Mouse (Mus musculus) erythroblast, adult 5-6 weeks (primary cell): ENCODE measurements around the gene Hsd17b11. TPM values are rescaled to one million over a fixed set of nuclear protein-coding genes. Genes with fewer than 3 reads are reported as not detected.
"Not testable (repeated sequence)": the region's sequence is repeated elsewhere in the genome, so short reads cannot be mapped to it uniquely, and the experiment has no call there.

Experiments
- ATAC-seq: replicated peaks from 2 replicates; pipeline ENCODE4 v1.8.0; 2016; ENCODE audit warnings: moderate number of reproducible peaks, mild to moderate bottlenecking, moderate TSS enrichment, inconsistent platforms; ENCODE audit not compliant: poor library complexity, low FRiP score, severe bottlenecking
- total RNA-seq, 2 experiments: library from RNA; stranded (forward) in 1 of 2; stranded (reverse) in 1 of 2; fragments of 150-400 nt in 1 of 2; fragments of 200-764, 138-1000 nt in 1 of 2; gene quantifications; 2 replicates each; pipeline versions ENCODE4 v1.2.3 to v1.2.4; 2015 to 2017; ENCODE audit warnings: low replicate concordance in 2 of 2

Gene Hsd17b11
- total RNA-seq, 2 experiments from 2014 or later, result 12.5 to 21.8 TPM

GRCm38 (mm10) chr5:104039154-104039932 lies 17.6 kb upstream of the Hsd17b11 start:
- no peak for ATAC-seq

- ATAC-seq, result no peak
Observed at GRCm38 (mm10) chr5:104036686-104037085, 15.0 kb upstream of the Hsd17b11 start.

GRCm38 (mm10) chr5:104035824-104036223 lies 14.1 kb upstream of the Hsd17b11 start:
- ATAC-seq, result no peak

- ATAC-seq, result no peak
Observed at GRCm38 (mm10) chr5:104035066-104035465, 13.3 kb upstream of the Hsd17b11 start.

GRCm38 (mm10) chr5:104032434-104033097 lies 10.8 kb upstream of the Hsd17b11 start:
- ATAC-seq, result no peak

GRCm38 (mm10) chr5:104025245-104025854 lies 3.6 kb upstream of the Hsd17b11 start:
- no peak for ATAC-seq

GRCm38 (mm10) chr5:104024762-104025161 lies 3.0 kb upstream of the Hsd17b11 start:
- ATAC-seq, result no peak

GRCm38 (mm10) chr5:104024193-104024592 lies 2.5 kb upstream of the Hsd17b11 start:
- not testable (repeated sequence) for ATAC-seq

GRCm38 (mm10) chr5:104023289-104024020 lies 1.7 kb upstream of the Hsd17b11 start:
- no peak for ATAC-seq

GRCm38 (mm10) chr5:104022558-104022957 lies 839 bp upstream of the Hsd17b11 start:
- no peak for ATAC-seq

- ATAC-seq, result no peak
Observed at GRCm38 (mm10) chr5:104011419-104011818, 10.3 kb downstream of the Hsd17b11 start.

GRCm38 (mm10) chr5:104010261-104010660 lies 11.5 kb downstream of the Hsd17b11 start:
- ATAC-seq, result no peak

- ATAC-seq, result no peak
Observed at GRCm38 (mm10) chr5:104009421-104009820, 12.3 kb downstream of the Hsd17b11 start.

- no peak for ATAC-seq
Observed at GRCm38 (mm10) chr5:104007801-104008200, 13.9 kb downstream of the Hsd17b11 start.

GRCm38 (mm10) chr5:104006811-104007210 lies 14.9 kb downstream of the Hsd17b11 start:
- no peak for ATAC-seq

- no peak for ATAC-seq
Observed at GRCm38 (mm10) chr5:104003955-104004354, 17.8 kb downstream of the Hsd17b11 start.

- ATAC-seq, result no peak
Observed at GRCm38 (mm10) chr5:104003256-104003931, 18.3 kb downstream of the Hsd17b11 start.

- ATAC-seq, result no peak
Observed at GRCm38 (mm10) chr5:104002549-104003255, 19.0 kb downstream of the Hsd17b11 start.

- peak; percentile 76 for ATAC-seq
Observed at GRCm38 (mm10) chr5:103999738-104000137, 22.0 kb downstream of the Hsd17b11 start.
